Mouse (Mus musculus) neural tube, embryonic 11.5 days (tissue): ENCODE data around the gene Gpr155. TPM values are rescaled to one million over a fixed set of nuclear protein-coding genes. Genes with fewer than 3 reads are reported as not detected.

Source experiments
- ATAC-seq: fragments of 200-750 bp; cut with Nextera tagmentation; 2 replicates; pipeline ENCODE4 v1.8.0; 2017; ENCODE audit warnings: moderate number of reproducible peaks, mild to moderate bottlenecking, moderate TSS enrichment, moderate library complexity; ENCODE audit not compliant: insufficient read depth, low FRiP score, low TSS enrichment
- DNase-seq: peaks from one replicate; pipeline ENCODE4 v3.0.0-alpha.2; 2015; ENCODE audit warnings: low spot score
- H3K27ac ChIP-seq: fragments of 300-500 bp; sonication (generic); 2 replicates; pipeline ENCODE4 v1.5.1; 2014; ENCODE audit warnings: low read depth, mild to moderate bottlenecking, low read length
- H3K27me3 ChIP-seq: fragments of 300-500 bp; sonication (generic); 2 replicates; pipeline ENCODE4 v1.6.1; 2014; ENCODE audit warnings: mild to moderate bottlenecking, low read length, mixed read lengths; ENCODE audit not compliant: control insufficient read depth, insufficient read depth
- H3K36me3 ChIP-seq: fragments of 300-500 bp; sonication (generic); 2 replicates; pipeline ENCODE4 v1.6.1; 2014; ENCODE audit warnings: mild to moderate bottlenecking, low read length, moderate library complexity, mixed read lengths; ENCODE audit not compliant: control insufficient read depth, insufficient read depth
- H3K4me1 ChIP-seq: fragments of 300-500 bp; sonication (generic); 2 replicates; pipeline ENCODE4 v1.6.1; 2014; ENCODE audit warnings: low read length, mixed read lengths; ENCODE audit not compliant: control insufficient read depth, insufficient read depth
- H3K4me2 ChIP-seq: fragments of 300-500 bp; sonication (generic); 2 replicates; pipeline ENCODE4 v1.6.1; 2014; ENCODE audit warnings: low read depth, mild to moderate bottlenecking, moderate library complexity
- H3K4me3 ChIP-seq: fragments of 300-500 bp; sonication (generic); 2 replicates; pipeline ENCODE4 v1.5.1; 2014; ENCODE audit warnings: low read depth, low read length
- H3K9ac ChIP-seq: fragments of 300-500 bp; sonication (generic); 2 replicates; pipeline ENCODE4 v1.6.1; 2014; ENCODE audit warnings: mild to moderate bottlenecking, low read length
- H3K9me3 ChIP-seq: fragments of 300-500 bp; sonication (generic); 2 replicates; pipeline ENCODE4 v1.6.1; 2016; ENCODE audit warnings: low read length; ENCODE audit not compliant: control insufficient read depth
- WGBS: fragments of 180-500 bp; shearing (Covaris S2); extraction: QIAGEN DNeasy Blood & Tissue Kit; methylation state at CpG from one replicate; pipeline ENCODE4 v1.1.7; 2014; 5-methylcytosine and 5-hydroxymethylcytosine counted together
- polyA plus RNA-seq: library from polyadenylated mRNA; unstranded; fragments of >200 nt; fragmentation: Nextera tagmentation; extraction: Ambion mirVana; gene quantifications from 2 replicates; pipeline ENCODE4 v1.2.1, GENCODE M21; 2014

Gpr155 gene
- polyA plus RNA-seq, 1 experiment from 2014 or later: 5.0 TPM

DNA sequence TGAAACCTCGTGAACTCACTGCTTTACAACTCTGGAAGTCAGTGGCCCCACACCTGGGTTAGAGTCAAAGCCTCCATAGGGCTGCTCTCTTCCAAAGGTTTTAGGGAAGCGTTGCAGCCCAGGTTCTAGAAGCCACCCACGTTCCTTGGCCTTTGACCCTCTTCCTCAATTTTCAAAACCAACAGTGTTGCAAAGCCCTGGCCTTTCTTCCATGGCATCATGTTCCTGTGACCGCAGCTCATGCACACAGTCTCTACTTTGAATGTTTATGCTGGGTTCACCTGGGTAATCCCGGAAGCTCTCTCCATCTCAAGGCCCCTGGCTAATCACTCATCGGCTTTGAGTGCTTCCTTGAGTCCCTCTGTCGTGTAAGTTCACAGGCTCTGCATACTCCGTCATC lies 9.1 kb upstream of the Gpr155 start:
- no peaks in the 10 kb centered on the region for H3K27me3 ChIP-seq
- no peak for ATAC-seq
- WGBS: 84% methylated on average over 8 of the region's 8 CpGs

DNA sequence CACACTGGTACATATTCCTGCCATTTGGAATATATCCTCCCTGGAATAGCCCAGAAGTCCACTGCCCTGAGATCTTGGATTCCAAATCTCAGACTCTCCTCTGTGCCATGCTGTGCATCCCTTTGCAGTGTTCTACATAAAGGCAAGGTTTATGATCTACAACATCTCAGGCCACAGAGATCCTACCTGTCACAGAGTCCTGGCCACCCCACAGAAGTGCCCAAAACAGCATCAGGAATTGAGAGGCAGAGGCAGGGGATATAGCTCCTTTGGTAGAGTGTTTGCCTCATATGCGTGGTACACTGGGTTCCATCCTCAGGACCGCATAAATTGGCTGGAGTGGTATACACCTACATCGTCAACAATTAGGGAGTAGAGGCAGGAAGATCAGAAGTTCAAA lies 8.1 kb upstream of the Gpr155 start:
- Histone ChIP-seq H3K9me3 (no peaks in the 10 kb centered on the region), H3K4me2 (no peak overlapping the region), H3K4me1 (no peaks in the 10 kb centered on the region), H3K27ac (no peak overlapping the region), H3K4me3 (no peak overlapping the region), H3K27me3 (no peaks in the 10 kb centered on the region), H3K9ac (no peak overlapping the region), H3K36me3 (no peaks in the 10 kb centered on the region)
- DNase-seq (no peak), ATAC-seq (no peak)
- 88% methylated on average over 3 of the region's 3 CpGs for WGBS

More for the DNA sequence above, 9.1 kb upstream of the Gpr155 start:
- H3K4me1 ChIP-seq: no peaks in the 10 kb centered on the region
- no peak overlapping the region for H3K27ac ChIP-seq
- no peak overlapping the region for H3K4me2 ChIP-seq
- H3K9ac ChIP-seq: no peak overlapping the region
- H3K9me3 ChIP-seq: no peaks in the 10 kb centered on the region
- no peak overlapping the region for H3K4me3 ChIP-seq
- H3K36me3 ChIP-seq: no peaks in the 10 kb centered on the region
- no peak for DNase-seq

DNA sequence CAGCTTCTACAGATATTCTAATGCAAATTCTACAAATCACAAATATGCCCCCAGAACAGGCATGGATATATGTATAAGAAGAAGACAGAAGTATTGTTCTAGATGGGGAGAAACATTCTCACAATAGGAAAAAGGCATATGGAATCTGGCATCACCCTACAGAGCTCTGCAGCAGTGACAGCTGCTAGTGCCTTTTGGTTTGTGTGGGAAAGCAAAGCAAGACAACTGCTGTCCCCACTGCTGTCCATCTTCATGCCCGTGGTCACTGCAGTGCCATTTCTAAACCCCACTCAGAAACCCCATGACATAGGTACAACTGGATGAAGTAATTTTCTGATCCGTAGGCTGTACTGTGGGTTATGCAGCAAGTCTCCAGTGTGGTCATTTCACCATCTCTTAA lies 6.4 kb upstream of the Gpr155 start:
- WGBS: 81% methylated on average over 2 of the region's 2 CpGs
- no peak overlapping the region for H3K9ac ChIP-seq
- H3K27me3 ChIP-seq: no peaks in the 10 kb centered on the region
- no peak overlapping the region for H3K27ac ChIP-seq
- H3K9me3 ChIP-seq: no peaks in the 10 kb centered on the region
- H3K4me2 ChIP-seq: no peak overlapping the region
- H3K4me1 ChIP-seq: no peaks in the 10 kb centered on the region
- no peak overlapping the region for H3K4me3 ChIP-seq
- H3K36me3 ChIP-seq: no peaks in the 10 kb centered on the region
- no peak for ATAC-seq
- DNase-seq: no peak

DNA sequence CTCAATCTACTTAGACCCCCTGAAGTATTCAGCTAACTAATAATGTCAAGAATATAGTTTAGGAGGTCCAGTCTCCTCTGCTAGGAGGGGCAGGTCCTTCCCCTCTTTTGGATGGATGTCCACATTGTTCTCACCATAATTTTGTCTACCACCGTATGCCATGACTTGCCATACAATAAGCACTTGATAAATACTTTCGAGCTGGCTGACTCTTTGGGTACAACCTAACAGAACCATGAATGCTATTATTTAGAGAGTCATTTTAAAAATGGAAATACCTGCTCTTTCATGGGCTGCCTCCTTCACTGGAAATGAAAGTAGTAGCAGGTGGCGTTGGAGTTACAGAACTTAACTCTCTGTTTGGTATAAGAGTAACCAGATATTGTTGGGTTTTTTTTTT lies 3.6 kb upstream of the Gpr155 start:
- Histone ChIP-seq H3K4me2 (no peak overlapping the region), H3K9me3 (no peaks in the 10 kb centered on the region), H3K9ac (no peak overlapping the region), H3K4me1 (no peaks in the 10 kb centered on the region), H3K27ac (no peak overlapping the region), H3K4me3 (no peak overlapping the region), H3K27me3 (no peaks in the 10 kb centered on the region), H3K36me3 (no peaks in the 10 kb centered on the region)
- ATAC-seq: no peak
- WGBS: 97% methylated on average over 3 of the region's 3 CpGs
- no peak for DNase-seq

DNA sequence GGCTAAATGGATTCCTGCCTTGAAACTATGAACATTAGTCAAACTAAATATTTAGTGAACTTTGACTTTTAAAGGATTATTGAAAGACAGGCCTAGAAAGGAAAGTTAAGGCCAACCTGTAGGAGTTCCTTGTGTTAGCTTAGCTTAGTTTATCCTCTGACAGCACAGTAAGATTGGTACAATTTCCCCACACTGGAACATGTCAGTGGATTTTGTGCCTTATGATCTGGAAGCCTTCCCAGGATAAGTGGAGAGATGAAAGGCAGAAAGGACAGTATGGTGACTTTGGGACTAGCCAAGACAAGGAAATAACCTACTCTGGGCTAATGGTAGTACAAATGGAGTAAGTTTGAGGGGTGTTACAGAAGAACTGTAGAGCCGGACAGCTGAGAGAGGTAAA lies 1.4 kb upstream of the Gpr155 start:
- no peaks in the 10 kb centered on the region for H3K4me1 ChIP-seq
- H3K9me3 ChIP-seq: no peaks in the 10 kb centered on the region
- no peaks in the 10 kb centered on the region for H3K27me3 ChIP-seq
- ATAC-seq (no peak), DNase-seq (no peak)
- no peak overlapping the region for H3K9ac ChIP-seq
- H3K36me3 ChIP-seq: no peaks in the 10 kb centered on the region
- no peak overlapping the region for H3K27ac ChIP-seq
- H3K4me2 ChIP-seq: no peak overlapping the region
- WGBS: 96% methylated on average over 1 of the region's 1 CpGs
- no peak overlapping the region for H3K4me3 ChIP-seq

DNA sequence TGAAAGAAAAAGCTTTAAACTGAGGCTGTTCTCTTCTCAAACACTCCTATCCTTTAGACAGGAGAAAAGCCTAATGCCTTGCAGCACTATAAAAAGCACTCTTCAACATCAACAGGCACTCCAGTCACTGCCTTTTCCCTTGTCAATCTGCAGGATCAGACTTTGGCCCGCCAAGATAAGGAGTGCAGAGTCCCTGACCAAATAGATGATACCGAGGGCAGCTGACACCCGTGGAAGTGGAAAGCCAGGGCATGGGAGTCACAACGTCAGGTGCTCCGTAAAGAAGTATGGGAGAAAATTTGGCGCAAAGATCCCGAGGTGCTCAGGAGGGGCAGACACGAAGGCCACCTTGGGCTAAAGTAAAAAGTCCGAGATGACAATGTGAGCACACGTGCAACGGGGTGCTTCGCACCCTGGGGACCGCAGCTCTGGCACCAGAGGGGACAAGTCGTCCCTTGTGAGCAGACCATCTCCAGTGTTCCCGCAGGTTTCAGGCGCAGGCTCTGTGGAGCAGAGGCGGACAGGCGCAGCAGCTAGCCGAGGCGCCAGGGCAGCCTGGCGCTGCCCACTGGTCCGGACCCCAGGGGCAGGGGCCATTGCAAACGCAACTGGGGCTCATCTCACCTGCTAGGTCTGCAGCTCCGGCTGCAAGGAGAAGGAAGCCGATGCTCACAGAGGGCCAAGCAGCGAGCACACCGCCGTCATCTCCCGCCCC lies 574 bp downstream of the Gpr155 start:
- no peak; the same call in none of the 2 replicates for ATAC-seq

DNA sequence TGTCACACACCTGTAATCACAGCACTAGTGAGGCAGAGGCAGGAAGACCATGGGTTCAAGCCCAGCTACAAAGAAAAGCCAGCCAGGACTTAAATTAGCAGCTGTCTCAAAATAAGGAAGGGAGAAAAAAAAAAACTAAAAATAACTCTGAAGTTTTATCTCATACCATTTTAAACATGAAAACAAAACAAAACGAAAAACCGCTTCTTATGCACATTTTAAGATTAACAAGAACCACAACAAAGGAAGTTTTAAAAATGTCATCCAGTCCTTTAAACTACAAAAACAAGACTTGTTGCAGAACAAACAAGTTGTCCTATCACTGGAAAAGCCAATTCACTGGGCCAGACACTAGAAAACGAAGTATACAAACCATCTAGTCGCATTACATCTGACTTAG lies 1.2 kb downstream of the Gpr155 start:
- Histone ChIP-seq H3K27ac (no peak overlapping the region), H3K9ac (no peak overlapping the region), H3K4me2 (no peak overlapping the region), H3K27me3 (no peaks in the 10 kb centered on the region), H3K36me3 (no peaks in the 10 kb centered on the region), H3K4me3 (no peak overlapping the region), H3K4me1 (no peaks in the 10 kb centered on the region), H3K9me3 (no peaks in the 10 kb centered on the region)
- WGBS: 95% methylated on average over 4 of the region's 4 CpGs
- DNase-seq (no peak), ATAC-seq (no peak)

More for the DNA sequence above, 574 bp downstream of the Gpr155 start:
- Histone ChIP-seq H3K9me3 (no peaks in the 10 kb centered on the region), H3K27ac (no peak overlapping the region), H3K4me2 (peak overlapping the region; percentile 95), H3K4me1 (no peaks in the 10 kb centered on the region), H3K36me3 (no peaks in the 10 kb centered on the region), H3K27me3 (no peaks in the 10 kb centered on the region), H3K4me3 (peak overlapping the region; percentile 48), H3K9ac (peak overlapping the region; percentile 35)
- WGBS: 2% methylated on average over 29 of the region's 29 CpGs
- DNase-seq: no peak

DNA sequence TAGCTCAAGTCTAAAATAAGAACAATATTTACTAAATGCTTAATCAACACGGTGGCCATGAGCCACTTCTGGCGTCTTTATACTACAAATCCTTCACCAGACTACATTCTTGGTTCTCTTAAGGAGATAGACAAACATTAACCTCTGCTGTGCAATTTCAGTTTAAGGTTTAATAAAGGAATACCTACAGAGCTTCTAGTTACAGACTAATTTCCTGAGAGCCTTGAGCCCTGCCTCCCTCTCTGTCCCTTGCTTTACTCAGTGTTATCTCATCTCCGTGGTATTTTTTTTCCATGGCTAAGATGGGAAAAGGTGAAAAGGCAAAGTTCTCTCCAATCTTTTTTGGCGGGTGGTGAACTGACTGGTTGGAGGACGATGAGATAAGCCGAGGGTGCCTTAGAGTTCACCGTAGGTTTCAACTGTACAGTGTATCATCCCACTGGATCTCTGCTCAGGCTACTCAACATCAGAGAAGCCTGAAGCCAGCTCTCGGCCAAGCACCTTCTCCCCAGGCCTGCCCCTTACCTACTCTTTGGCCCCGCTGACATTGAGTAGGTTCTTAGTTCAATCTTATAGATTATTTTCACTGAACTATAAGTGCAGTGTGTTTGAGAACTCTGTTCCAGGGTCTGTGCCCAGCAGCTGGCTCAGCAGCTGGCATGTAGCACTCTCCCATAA lies 5.9 kb downstream of the Gpr155 start:
- H3K4me2 ChIP-seq: no peak overlapping the region
- no peaks in the 10 kb centered on the region for H3K9me3 ChIP-seq
- H3K27ac ChIP-seq: no peak overlapping the region
- H3K27me3 ChIP-seq: no peaks in the 10 kb centered on the region
- H3K9ac ChIP-seq: no peak overlapping the region
- 87% methylated on average over 9 of the region's 9 CpGs for WGBS
- ATAC-seq: no peak
- no peak overlapping the region for H3K4me3 ChIP-seq
- no peaks in the 10 kb centered on the region for H3K4me1 ChIP-seq
- no peaks in the 10 kb centered on the region for H3K36me3 ChIP-seq
- DNase-seq: no peak

DNA sequence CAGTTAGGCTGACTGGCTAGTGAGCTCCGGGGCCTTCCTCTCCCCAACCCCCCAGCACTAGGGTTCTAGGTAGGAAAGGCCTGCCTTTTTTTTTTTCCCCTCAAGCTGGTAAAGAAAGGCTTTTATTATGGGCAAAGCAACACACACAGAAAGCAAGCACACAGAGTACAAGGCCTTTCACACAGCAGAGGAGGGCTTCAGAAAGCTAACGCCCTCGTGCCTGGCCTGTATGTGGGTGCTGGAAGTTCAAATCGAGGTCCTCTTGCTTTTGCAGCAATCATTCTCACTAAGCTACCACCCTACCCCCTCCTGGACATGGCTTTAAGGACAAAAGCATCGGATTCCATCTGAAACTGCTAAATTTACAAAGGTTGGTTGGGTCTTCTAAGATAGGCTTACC lies 6.7 kb downstream of the Gpr155 start:
- no peak overlapping the region for H3K4me3 ChIP-seq
- no peak overlapping the region for H3K9ac ChIP-seq
- H3K4me1 ChIP-seq: no peaks in the 10 kb centered on the region
- H3K9me3 ChIP-seq: no peaks in the 10 kb centered on the region
- no peak overlapping the region for H3K4me2 ChIP-seq
- ATAC-seq (no peak), DNase-seq (no peak)
- no peaks in the 10 kb centered on the region for H3K27me3 ChIP-seq
- H3K27ac ChIP-seq: no peak overlapping the region
- WGBS: 81% methylated on average over 5 of the region's 5 CpGs
- no peaks in the 10 kb centered on the region for H3K36me3 ChIP-seq
